Mouse (Mus musculus) kidney, embryonic 14.5 days (tissue): ENCODE data around the gene Rcsd1. TPM values are rescaled to one million over a fixed set of nuclear protein-coding genes. Genes with fewer than 3 reads are reported as not detected.
A peak's percentile ranks its signal among the peaks of the same experiment; 100 is the strongest.

Experiments
- ATAC-seq: fragments of 200-750 bp; cut with Nextera tagmentation; 2 replicates; pipeline ENCODE4 v1.8.0; 2017; ENCODE audit warnings: moderate number of reproducible peaks, mild to moderate bottlenecking, moderate TSS enrichment, moderate library complexity; ENCODE audit not compliant: low FRiP score, low TSS enrichment
- H3K27ac ChIP-seq: fragments of 300-500 bp; sonication (generic); 2 replicates; pipeline ENCODE4 v1.5.1; 2014; ENCODE audit warnings: low read depth, mild to moderate bottlenecking, low read length, moderate library complexity, mixed read lengths
- H3K27me3 ChIP-seq: fragments of 300-500 bp; sonication (generic); 2 replicates; pipeline ENCODE4 v1.6.1; 2014; ENCODE audit warnings: mild to moderate bottlenecking, low read length; ENCODE audit not compliant: control insufficient read depth, insufficient read depth
- H3K36me3 ChIP-seq: fragments of 300-500 bp; sonication (generic); 2 replicates; pipeline ENCODE4 v1.6.1; 2014; ENCODE audit warnings: low read length, mixed read lengths; ENCODE audit not compliant: control insufficient read depth, insufficient read depth
- H3K4me1 ChIP-seq: fragments of 300-500 bp; sonication (generic); 2 replicates; pipeline ENCODE4 v1.6.1; 2014; ENCODE audit warnings: low read length, mixed read lengths; ENCODE audit not compliant: control insufficient read depth, insufficient read depth
- H3K4me2 ChIP-seq: fragments of 300-500 bp; sonication (generic); replicated peaks from 2 replicates; pipeline ENCODE4 v1.6.1; 2014; ENCODE audit warnings: low read depth, mild to moderate bottlenecking, low read length
- H3K4me3 ChIP-seq: fragments of 300-500 bp; sonication (generic); 2 replicates; pipeline ENCODE4 v1.5.1; 2014; ENCODE audit warnings: mild to moderate bottlenecking, low read length
- H3K9ac ChIP-seq: fragments of 300-500 bp; sonication (generic); 2 replicates; pipeline ENCODE4 v1.6.1; 2014; ENCODE audit warnings: low read depth, mild to moderate bottlenecking, low read length, moderate library complexity
- H3K9me3 ChIP-seq: fragments of 300-500 bp; sonication (generic); 2 replicates; pipeline ENCODE4 v1.6.1; 2016; ENCODE audit warnings: low read length; ENCODE audit not compliant: control insufficient read depth
- WGBS: fragments of 180-500 bp; shearing (Covaris S2); extraction: QIAGEN DNeasy Blood & Tissue Kit; methylation state at CpG from one replicate; pipeline ENCODE4 v1.1.7; 2014; 5-methylcytosine and 5-hydroxymethylcytosine counted together
- polyA plus RNA-seq: library from polyadenylated mRNA; unstranded; fragments of >200 nt; fragmentation: Nextera tagmentation; extraction: Ambion mirVana; gene quantifications from 2 replicates; pipeline ENCODE4 v1.2.1, GENCODE M21; 2014

Gene Rcsd1
- polyA plus RNA-seq = 29.4 and 44.4 TPM in 2 replicates

- Histone ChIP-seq H3K4me2 (peak within 1 kb of the TSS; percentile 55), H3K27ac (peak within 1 kb of the TSS; percentile 77), H3K4me3 (peak within 1 kb of the TSS; percentile 74; the same call in 1 of the 2 replicates), H3K27me3 (no peaks in the 10 kb centered on the region), H3K36me3 (no peaks in the 10 kb centered on the region), H3K9me3 (no peaks in the 10 kb centered on the region), H3K4me1 (peaks cover 36% of the 10 kb centered on the region), H3K9ac (no peak within 1 kb of the TSS; the same call in 1 of the 2 replicates)
- 61% methylated on average over 5 of the region's 5 CpGs for WGBS
- no peak for ATAC-seq
Observed at GRCm38 (mm10) chr1:165709629-165710256, at the start of gene Rcsd1. Gene Rcsd1 (minus strand): TSS chr1:165709757.

- Histone ChIP-seq H3K4me2 (no peak overlapping the region), H3K27ac (no peak overlapping the region), H3K36me3 (no peaks in the 10 kb centered on the region), H3K27me3 (peaks cover 6% of the 10 kb centered on the region; the same call in 1 of the 2 replicates), H3K9me3 (no peaks in the 10 kb centered on the region), H3K4me3 (no peak overlapping the region), H3K9ac (no peak overlapping the region), H3K4me1 (0 out of 2 replicates have a peak, but pooled peaks cover 4% of the 10 kb centered on the region)
- WGBS = 23% methylated on average over 4 of the region's 4 CpGs
- no peak for ATAC-seq
Observed at GRCm38 (mm10) chr1:165755194-165755593, 45.6 kb upstream of the Rcsd1 start.

GRCm38 (mm10) chr1:165754205-165754604 is 44.6 kb upstream of the Rcsd1 start:
- Histone ChIP-seq H3K4me2 (no peak overlapping the region), H3K27ac (no peak overlapping the region), H3K4me3 (no peak overlapping the region), H3K27me3 (peaks cover 6% of the 10 kb centered on the region; the same call in 1 of the 2 replicates), H3K9me3 (no peaks in the 10 kb centered on the region), H3K4me1 (0 out of 2 replicates have a peak, but pooled peaks cover 4% of the 10 kb centered on the region), H3K9ac (no peak overlapping the region), H3K36me3 (no peaks in the 10 kb centered on the region)
- no peak for ATAC-seq
- WGBS = 82% methylated on average over 6 of the region's 6 CpGs

- Histone ChIP-seq H3K4me3 (no peak overlapping the region), H3K9me3 (no peaks in the 10 kb centered on the region), H3K36me3 (no peaks in the 10 kb centered on the region), H3K27ac (no peak overlapping the region), H3K9ac (no peak overlapping the region), H3K27me3 (0 out of 2 replicates have a peak, but pooled peaks cover 2% of the 10 kb centered on the region), H3K4me1 (peaks cover 12% of the 10 kb centered on the region), H3K4me2 (no peak overlapping the region)
- no peak for ATAC-seq
- 88% methylated on average over 5 of the region's 5 CpGs for WGBS
Observed at GRCm38 (mm10) chr1:165751838-165752237, 42.3 kb upstream of the Rcsd1 start.

DNA sequence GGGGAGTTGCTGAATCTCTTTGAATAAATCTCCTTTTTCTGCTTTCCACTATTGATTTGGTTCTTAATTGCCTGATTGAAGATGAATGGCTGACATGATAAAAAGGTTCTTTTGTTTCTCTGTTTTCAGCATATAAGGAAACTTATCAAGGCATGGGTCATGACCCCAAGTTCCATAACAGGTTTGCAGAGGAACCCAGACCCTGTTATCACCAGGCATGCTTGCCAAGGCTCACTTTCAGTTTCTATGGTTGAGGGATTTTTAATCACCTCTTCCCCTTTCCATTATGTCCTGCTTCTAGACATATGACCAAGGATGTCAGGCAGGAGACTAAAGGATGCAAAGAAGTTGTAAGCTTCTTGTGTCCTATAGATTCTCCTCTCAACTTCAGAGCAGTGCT is 41.6 kb upstream of the Rcsd1 start:
- ATAC-seq = no peak
- H3K9ac ChIP-seq = no peak overlapping the region
- H3K27me3 ChIP-seq = 0 out of 2 replicates have a peak, but pooled peaks cover 2% of the 10 kb centered on the region
- no peak overlapping the region for H3K27ac ChIP-seq
- H3K4me3 ChIP-seq = no peak overlapping the region
- no peak overlapping the region for H3K4me2 ChIP-seq
- no peaks in the 10 kb centered on the region for H3K9me3 ChIP-seq
- H3K36me3 ChIP-seq = no peaks in the 10 kb centered on the region
- H3K4me1 ChIP-seq = peaks cover 12% of the 10 kb centered on the region

- 8% methylated on average over 11 of the region's 11 CpGs for WGBS
- Histone ChIP-seq H3K4me3 (no peak overlapping the region), H3K4me2 (no peak overlapping the region), H3K36me3 (no peaks in the 10 kb centered on the region), H3K9ac (no peak overlapping the region), H3K9me3 (no peaks in the 10 kb centered on the region), H3K4me1 (peaks cover 8% of the 10 kb centered on the region), H3K27ac (no peak overlapping the region), H3K27me3 (0 out of 2 replicates have a peak, but pooled peaks cover 2% of the 10 kb centered on the region)
- peak; percentile 92 for ATAC-seq
Observed at GRCm38 (mm10) chr1:165748053-165748452, 38.5 kb upstream of the Rcsd1 start.

DNA sequence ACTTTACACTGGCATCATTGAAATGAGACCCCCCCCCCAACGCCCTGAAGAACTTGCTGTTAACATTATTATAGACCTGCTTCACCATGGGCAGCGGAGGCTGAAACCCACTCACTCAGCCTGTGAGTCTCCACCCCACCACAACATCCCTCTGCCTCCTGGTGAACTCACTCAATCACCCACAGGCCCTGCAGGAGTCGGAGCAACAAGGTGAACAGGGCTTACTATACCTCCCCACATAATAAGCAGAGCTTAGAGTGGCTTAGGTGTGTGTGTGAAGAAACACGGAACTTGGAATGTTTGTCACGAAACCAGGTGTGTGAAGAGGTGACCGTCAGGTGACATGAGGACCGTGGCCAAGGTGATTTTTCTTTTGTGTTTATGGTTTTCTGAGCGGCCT is 32.4 kb upstream of the Rcsd1 start:
- Histone ChIP-seq H3K9me3 (no peaks in the 10 kb centered on the region), H3K36me3 (no peaks in the 10 kb centered on the region), H3K4me1 (0 out of 2 replicates have a peak, but pooled peaks cover 5% of the 10 kb centered on the region), H3K27me3 (no peaks in the 10 kb centered on the region), H3K9ac (no peak overlapping the region), H3K4me3 (no peak overlapping the region), H3K4me2 (no peak overlapping the region), H3K27ac (no peak overlapping the region)
- ATAC-seq = peak; percentile 61; the same call in 1 of the 2 replicates
- WGBS = 84% methylated on average over 8 of the region's 8 CpGs

DNA sequence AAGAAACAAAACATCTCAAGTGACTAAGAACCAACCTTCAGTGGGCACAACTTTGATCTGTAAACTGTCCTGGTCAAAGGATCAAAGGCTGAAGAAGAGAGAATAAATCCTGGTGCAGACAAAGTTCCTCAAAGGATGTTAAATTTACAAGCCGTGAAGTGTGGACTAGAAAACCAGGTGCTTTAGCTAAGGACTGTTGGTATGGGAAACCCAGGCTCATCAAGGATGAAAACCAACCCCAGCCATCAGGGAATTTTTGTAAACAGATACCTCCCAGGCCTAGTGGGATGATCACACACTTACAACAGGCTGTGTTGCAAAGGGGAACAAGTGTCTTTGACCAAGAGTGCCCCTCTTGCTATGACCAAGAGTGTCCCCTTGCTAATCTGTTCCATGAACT is 29.4 kb upstream of the Rcsd1 start:
- Histone ChIP-seq H3K9ac (no peak overlapping the region), H3K27me3 (no peaks in the 10 kb centered on the region), H3K27ac (no peak overlapping the region), H3K4me1 (0 out of 2 replicates have a peak, but pooled peaks cover 11% of the 10 kb centered on the region), H3K4me2 (no peak overlapping the region), H3K9me3 (no peaks in the 10 kb centered on the region), H3K4me3 (no peak overlapping the region), H3K36me3 (no peaks in the 10 kb centered on the region)
- 20% methylated on average over 1 of the region's 1 CpGs for WGBS
- peak; percentile 53 for ATAC-seq

GRCm38 (mm10) chr1:165737867-165738266 is 28.3 kb upstream of the Rcsd1 start:
- ATAC-seq = no peak
- H3K4me3 ChIP-seq = no peak overlapping the region
- no peak overlapping the region for H3K27ac ChIP-seq

More at GRCm38 (mm10) chr1:165737867-165738266, 28.3 kb upstream of the Rcsd1 start:
- Histone ChIP-seq H3K4me2 (no peak overlapping the region), H3K4me1 (0 out of 2 replicates have a peak, but pooled peaks cover 11% of the 10 kb centered on the region), H3K9me3 (no peaks in the 10 kb centered on the region), H3K9ac (no peak overlapping the region), H3K36me3 (no peaks in the 10 kb centered on the region), H3K27me3 (no peaks in the 10 kb centered on the region)
- 64% methylated on average over 3 of the region's 3 CpGs for WGBS
